Mouse (Mus musculus): Measurements from ENCODE around the gene Ush1g. TPM values are rescaled to one million over a fixed set of nuclear protein-coding genes. Genes with fewer than 3 reads are reported as not detected.
A peak's percentile ranks its signal among the peaks of the same experiment; 100 is the strongest.

Gene Ush1g
- total and polyA plus RNA-seq, 3 experiments = 0.05 TPM; not detected in 2

DNA sequence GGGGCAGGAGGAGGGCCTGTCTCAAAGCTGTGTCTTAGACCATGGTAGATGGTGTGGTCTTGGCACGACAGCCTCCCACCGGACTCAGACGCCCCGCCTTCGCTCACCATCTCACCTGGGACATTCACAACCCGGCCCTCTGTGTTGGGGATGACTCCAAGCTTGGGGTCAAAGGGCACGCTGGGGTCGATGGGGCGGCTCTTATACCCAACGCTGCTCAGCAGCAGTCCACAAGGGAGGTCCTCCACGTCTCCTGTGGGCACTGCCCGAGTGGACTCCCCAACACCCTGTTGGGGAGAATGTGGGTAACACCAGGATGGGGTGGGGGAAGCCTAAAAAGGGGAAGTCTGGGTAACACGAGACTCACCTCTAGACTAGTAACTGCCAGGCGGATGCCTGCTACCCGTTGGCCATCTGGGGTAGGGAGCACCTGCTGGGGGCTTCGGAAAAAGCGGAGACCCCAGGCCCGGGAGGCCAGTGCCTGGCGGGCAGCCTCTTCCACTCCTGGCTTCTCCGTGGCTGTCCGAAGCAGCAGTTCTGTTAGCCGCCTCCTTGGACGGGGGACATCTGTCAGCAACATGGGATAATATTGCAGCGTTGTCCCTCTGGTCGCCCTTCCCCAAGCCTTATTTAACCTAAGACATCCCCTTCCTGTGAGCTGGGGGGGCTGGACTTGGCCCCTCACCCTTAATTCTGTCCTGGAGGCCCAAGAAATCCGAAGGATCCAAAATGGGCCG lies 52.3 kb downstream of the Ush1g start:
- H3K36me3 ChIP-seq (replicated peaks) = peaks cover 72% of the 10 kb centered on the region
- H3K4me3 ChIP-seq (ENCODE audit: low read depth, low read length) = no peak overlapping the region
- TF ChIP-seq GATA2 (IDR thresholded peaks at IDR 0.05; ENCODE audit: borderline replicate concordance, low read depth, low read length) (no peak), CTCF (IDR thresholded peaks at IDR 0.05; ENCODE audit: low read depth, low read length) (no peak)
- DNase-seq (ENCODE audit: low spot score) (no peak), ATAC-seq (ENCODE audit: extremely low read depth, insufficient number of reproducible peaks, low FRiP score, poor library complexity, severe bottlenecking) (0 out of 2 replicates have a peak, but pooled peaks have one; percentile 9)
- peaks cover 5% of the 10 kb centered on the region; the same call in 1 of the 2 replicates for H3K9me3 ChIP-seq (replicated peaks)
- H3K27me3 ChIP-seq (ENCODE audit: insufficient read depth, low read length) = peaks cover 20% of the 10 kb centered on the region; the same call in 1 of the 2 replicates
- H3K4me1 ChIP-seq (ENCODE audit: insufficient read depth, low read depth, low read length) = peaks cover 44% of the 10 kb centered on the region

DNA sequence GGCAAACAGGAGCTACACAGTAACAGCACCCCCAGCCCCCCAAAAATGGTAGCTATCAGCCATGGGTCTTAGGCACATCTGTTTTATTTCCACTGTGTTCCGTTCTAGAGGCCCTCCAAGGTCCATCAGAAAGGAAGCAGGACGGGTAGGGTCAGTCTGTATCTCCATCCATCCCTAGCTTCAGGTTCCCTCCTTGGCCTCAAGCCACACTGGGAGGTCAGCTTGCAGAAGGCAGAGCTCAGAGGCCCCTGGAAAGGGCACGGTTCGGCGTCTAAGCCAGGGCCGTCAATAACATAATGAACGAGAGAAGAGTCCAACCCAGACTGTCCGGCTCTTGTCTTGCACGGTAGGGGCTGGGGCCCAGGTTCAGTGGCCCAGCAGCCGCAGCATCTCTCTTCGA lies 53.9 kb downstream of the Ush1g start:
- H3K4me1 ChIP-seq (ENCODE audit: insufficient read depth, low read depth, low read length) = peaks cover 30% of the 10 kb centered on the region

DNA sequence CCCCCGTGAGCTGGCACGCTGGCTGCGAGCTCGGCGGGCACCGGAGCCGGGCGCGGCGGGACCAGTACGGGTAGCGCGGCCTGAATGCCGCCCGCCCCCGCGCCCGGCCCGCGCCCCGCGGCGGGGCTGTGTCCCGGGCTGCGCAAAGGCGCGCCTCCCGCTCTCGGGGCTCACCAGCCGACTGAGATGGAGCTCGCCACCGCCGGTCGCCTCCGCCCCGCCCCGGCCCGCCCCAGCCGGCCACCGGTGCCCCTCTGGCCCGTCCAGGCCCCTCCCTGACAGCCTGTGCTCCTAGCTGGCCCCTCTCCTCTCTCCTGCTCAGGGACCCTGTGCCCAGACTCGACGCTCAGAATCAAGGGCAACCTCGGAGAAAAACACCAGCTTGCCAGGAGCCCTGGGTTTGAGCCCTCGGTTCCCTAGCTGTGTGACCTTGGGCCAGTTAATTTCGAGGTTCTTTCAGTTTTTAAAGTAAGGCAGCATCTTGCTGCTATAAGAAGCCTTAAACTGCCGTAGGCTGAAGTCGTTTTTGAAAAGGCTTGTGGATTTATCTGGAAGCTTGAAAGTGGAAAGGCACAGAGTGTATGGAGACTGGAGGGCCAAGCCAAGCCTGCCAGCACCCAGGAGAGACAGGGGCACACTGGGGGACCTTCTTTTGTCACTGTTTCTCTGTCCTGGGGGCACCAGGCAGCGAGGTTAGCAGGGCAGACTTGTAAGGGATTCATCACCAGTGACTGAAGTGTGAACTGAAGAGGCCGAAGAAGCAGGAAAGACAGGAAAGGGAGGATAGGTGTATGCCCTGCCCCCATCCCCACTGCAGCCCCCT lies 54.6 kb downstream of the Ush1g start, which contains the start of gene Grin2c:
Gene Grin2c (minus strand): TSS at position 183 of the 823 bp plus-strand sequence.
- Histone ChIP-seq H3K27me3 (ENCODE audit: insufficient read depth, low read length) (peaks cover 32% of the 10 kb centered on the region), H3K4me1 (ENCODE audit: insufficient read depth, low read depth, low read length) (peaks cover 23% of the 10 kb centered on the region), H3K9me3 (replicated peaks) (peaks cover 5% of the 10 kb centered on the region; the same call in 1 of the 2 replicates), H3K36me3 (replicated peaks) (peaks cover 49% of the 10 kb centered on the region), H3K4me3 (ENCODE audit: low read depth, low read length) (no peak within 1 kb of the TSS)
- DNase-seq (ENCODE audit: low spot score) (no peak), ATAC-seq (ENCODE audit: extremely low read depth, insufficient number of reproducible peaks, low FRiP score, poor library complexity, severe bottlenecking) (no peak)
- TF ChIP-seq GATA1 (IDR thresholded peaks at IDR 0.05; ENCODE audit: borderline replicate concordance, low read length) (no peak), CTCF (IDR thresholded peaks at IDR 0.05; ENCODE audit: low read depth, low read length) (no peak), GATA2 (IDR thresholded peaks at IDR 0.05; ENCODE audit: borderline replicate concordance, low read depth, low read length) (no peak), POLR2AphosphoS5 (IDR thresholded peaks at IDR 0.05; ENCODE audit: insufficient replicate concordance, low read depth, low read length) (no peak), TAL1 (conservative IDR thresholded peaks at IDR 0.05; ENCODE audit: low read depth, low read length) (no peak)

More for the DNA sequence above, 53.9 kb downstream of the Ush1g start:
- peaks cover 26% of the 10 kb centered on the region for H3K27me3 ChIP-seq (ENCODE audit: insufficient read depth, low read length)
- H3K36me3 ChIP-seq (replicated peaks) = peaks cover 56% of the 10 kb centered on the region
- peaks cover 5% of the 10 kb centered on the region; the same call in 1 of the 2 replicates for H3K9me3 ChIP-seq (replicated peaks)
- DNase-seq (ENCODE audit: low spot score) = no peak
- TF ChIP-seq CTCF (IDR thresholded peaks at IDR 0.05; ENCODE audit: low read depth, low read length) = no peak
- TF ChIP-seq TAL1 (conservative IDR thresholded peaks at IDR 0.05; ENCODE audit: low read depth, low read length) = no peak
- no peak for TF ChIP-seq POLR2AphosphoS5 (IDR thresholded peaks at IDR 0.05; ENCODE audit: insufficient replicate concordance, low read depth, low read length)
- TF ChIP-seq GATA1 (IDR thresholded peaks at IDR 0.05; ENCODE audit: borderline replicate concordance, low read length) = no peak
- TF ChIP-seq GATA2 (IDR thresholded peaks at IDR 0.05; ENCODE audit: borderline replicate concordance, low read depth, low read length) = no peak
- ATAC-seq (ENCODE audit: extremely low read depth, insufficient number of reproducible peaks, low FRiP score, poor library complexity, severe bottlenecking) = no peak
- H3K4me3 ChIP-seq (ENCODE audit: low read depth, low read length) = no peak overlapping the region

DNA sequence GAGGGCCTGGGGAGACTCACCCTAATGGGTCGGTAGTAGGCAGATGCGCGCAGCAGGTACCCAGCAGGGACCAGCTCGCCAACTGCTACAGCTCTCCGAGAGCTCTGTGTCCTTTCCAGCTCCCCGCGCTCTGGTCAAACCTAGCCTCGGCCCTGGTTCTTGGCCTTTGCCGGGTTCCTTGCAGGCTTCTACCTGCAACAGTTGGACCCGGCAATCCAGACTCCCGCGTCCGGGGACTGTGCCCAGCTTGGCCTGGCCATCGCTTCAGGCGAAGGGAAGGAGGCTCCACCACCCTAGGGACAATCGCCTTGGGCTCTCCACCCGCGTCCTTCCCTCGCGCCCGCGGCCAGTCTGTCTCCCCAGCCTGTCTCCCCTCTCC lies 55.5 kb downstream of the Ush1g start:
- Histone ChIP-seq H3K36me3 (replicated peaks) (peaks cover 40% of the 10 kb centered on the region), H3K4me1 (ENCODE audit: insufficient read depth, low read depth, low read length) (peaks cover 21% of the 10 kb centered on the region), H3K27me3 (ENCODE audit: insufficient read depth, low read length) (peaks cover 39% of the 10 kb centered on the region), H3K9me3 (replicated peaks) (peaks cover 5% of the 10 kb centered on the region; the same call in 1 of the 2 replicates), H3K4me3 (ENCODE audit: low read depth, low read length) (no peak overlapping the region)
- ATAC-seq (ENCODE audit: extremely low read depth, insufficient number of reproducible peaks, low FRiP score, poor library complexity, severe bottlenecking) = no peak
- TF ChIP-seq POLR2AphosphoS5 (IDR thresholded peaks at IDR 0.05; ENCODE audit: insufficient replicate concordance, low read depth, low read length) (no peak), GATA1 (IDR thresholded peaks at IDR 0.05; ENCODE audit: borderline replicate concordance, low read length) (no peak), GATA2 (IDR thresholded peaks at IDR 0.05; ENCODE audit: borderline replicate concordance, low read depth, low read length) (no peak), CTCF (IDR thresholded peaks at IDR 0.05; ENCODE audit: low read depth, low read length) (no peak), TAL1 (conservative IDR thresholded peaks at IDR 0.05; ENCODE audit: low read depth, low read length) (no peak)
- no peak for DNase-seq (ENCODE audit: low spot score)

DNA sequence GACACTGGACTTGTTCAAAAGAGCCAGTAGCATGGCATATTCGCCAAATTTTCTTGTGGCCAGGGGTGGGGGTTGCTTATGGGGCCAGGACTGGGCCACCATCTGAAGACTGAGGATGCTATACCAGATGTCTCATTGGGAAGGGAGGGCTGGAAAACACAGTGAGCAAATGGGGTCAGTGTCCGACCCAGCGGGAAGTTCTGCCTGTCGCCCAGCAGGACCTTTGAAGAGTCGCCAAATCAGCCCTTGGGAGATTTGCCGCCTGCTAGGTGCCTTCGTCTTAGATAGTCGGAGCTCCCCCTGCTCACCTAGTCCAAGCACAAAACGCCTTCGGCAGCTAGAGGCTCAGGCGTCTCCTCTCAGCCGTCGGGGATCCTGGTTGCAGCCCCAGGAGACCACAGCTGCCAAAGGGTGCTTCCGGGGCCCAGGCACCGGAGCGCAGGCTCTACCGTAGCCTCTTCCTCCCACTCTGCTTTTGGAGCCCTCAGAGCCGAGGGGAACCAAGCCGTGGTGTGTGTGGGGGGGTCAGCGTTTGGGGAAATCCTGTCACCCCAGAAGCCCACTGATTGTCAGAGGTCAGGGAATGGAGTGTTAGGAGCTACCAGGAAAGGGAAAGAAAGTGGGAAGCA lies 56.0 kb downstream of the Ush1g start:
- Histone ChIP-seq H3K4me1 (ENCODE audit: insufficient read depth, low read depth, low read length) (peaks cover 16% of the 10 kb centered on the region), H3K9me3 (replicated peaks) (peaks cover 5% of the 10 kb centered on the region; the same call in 1 of the 2 replicates), H3K4me3 (ENCODE audit: low read depth, low read length) (no peak overlapping the region), H3K27me3 (ENCODE audit: insufficient read depth, low read length) (peaks cover 44% of the 10 kb centered on the region), H3K36me3 (replicated peaks) (peaks cover 35% of the 10 kb centered on the region)
- no peak for TF ChIP-seq GATA2 (IDR thresholded peaks at IDR 0.05; ENCODE audit: borderline replicate concordance, low read depth, low read length)
- TF ChIP-seq GATA1 (IDR thresholded peaks at IDR 0.05; ENCODE audit: borderline replicate concordance, low read length) = no peak
- no peak for TF ChIP-seq POLR2AphosphoS5 (IDR thresholded peaks at IDR 0.05; ENCODE audit: insufficient replicate concordance, low read depth, low read length)
- no peak for TF ChIP-seq CTCF (IDR thresholded peaks at IDR 0.05; ENCODE audit: low read depth, low read length)
- TF ChIP-seq TAL1 (conservative IDR thresholded peaks at IDR 0.05; ENCODE audit: low read depth, low read length) = no peak
- DNase-seq (ENCODE audit: low spot score) = no peak
- ATAC-seq (ENCODE audit: extremely low read depth, insufficient number of reproducible peaks, low FRiP score, poor library complexity, severe bottlenecking) = no peak

Other genes with a start within 250 kb of the Ush1g start
Only the 20 nearest of the 22 such genes appear.
- not detected in 2 replicates for gene Cd300lf, start 188.0 kb downstream of the Ush1g start, total RNA-seq (2014; fragmentation: Nextera tagmentation)
- 1.6 TPM in 2 replicates for gene Cd300lf, start 188.0 kb downstream of the Ush1g start, total RNA-seq (2017)
- gene Cd300lf, start 188.0 kb downstream of the Ush1g start, polyA plus RNA-seq (2012) = not detected in 2 replicates
- 57.3 and 65.0 TPM in 2 replicates for gene Slc9a3r1, start 158.7 kb downstream of the Ush1g start, total RNA-seq (2014; fragmentation: Nextera tagmentation)
- 91.5 and 94.5 TPM in 2 replicates for gene Slc9a3r1, start 158.7 kb downstream of the Ush1g start, total RNA-seq (2017)
- gene Slc9a3r1, start 158.7 kb downstream of the Ush1g start, polyA plus RNA-seq (2012) = 285 and 357 TPM in 2 replicates
- gene Tmem104, start 134.6 kb downstream of the Ush1g start, total RNA-seq (2014; fragmentation: Nextera tagmentation) = 14.7 and 17.3 TPM in 2 replicates
- 2.6 and 4.2 TPM in 2 replicates for gene Tmem104, start 134.6 kb downstream of the Ush1g start, total RNA-seq (2017)
- 16.3 and 23.2 TPM in 2 replicates for gene Tmem104, start 134.6 kb downstream of the Ush1g start, polyA plus RNA-seq (2012)
- gene Nat9, start 134.2 kb downstream of the Ush1g start, total RNA-seq (2014; fragmentation: Nextera tagmentation) = 18.0 and 21.1 TPM in 2 replicates
- 26.5 and 38.3 TPM in 2 replicates for gene Nat9, start 134.2 kb downstream of the Ush1g start, total RNA-seq (2017)
- 23.2 and 23.7 TPM in 2 replicates for gene Nat9, start 134.2 kb downstream of the Ush1g start, polyA plus RNA-seq (2012)
- 0.53 TPM in 1 of 2 replicates, not detected in the other for gene Grin2c, start 54.8 kb downstream of the Ush1g start, total RNA-seq (2014; fragmentation: Nextera tagmentation)
- gene Grin2c, start 54.8 kb downstream of the Ush1g start, total RNA-seq (2017) = 0.06 TPM in 1 of 2 replicates, not detected in the other
- gene Grin2c, start 54.8 kb downstream of the Ush1g start, polyA plus RNA-seq (2012) = not detected in 2 replicates
- gene Fdxr, start 45.0 kb downstream of the Ush1g start, total RNA-seq (2014; fragmentation: Nextera tagmentation) = 3.7 and 10.4 TPM in 2 replicates
- gene Fdxr, start 45.0 kb downstream of the Ush1g start, total RNA-seq (2017) = 10.7 and 11.1 TPM in 2 replicates
- 32.2 and 36.3 TPM in 2 replicates for gene Fdxr, start 45.0 kb downstream of the Ush1g start, polyA plus RNA-seq (2012)
- not detected in 2 replicates for gene Fads6, start 24.4 kb downstream of the Ush1g start, total RNA-seq (2014; fragmentation: Nextera tagmentation)
- 0.06 and 0.38 TPM in 2 replicates for gene Fads6, start 24.4 kb downstream of the Ush1g start, total RNA-seq (2017)
- gene Fads6, start 24.4 kb downstream of the Ush1g start, polyA plus RNA-seq (2012) = not detected in 2 replicates
- not detected in 2 replicates for gene Otop2, start 14.9 kb downstream of the Ush1g start, total RNA-seq (2014; fragmentation: Nextera tagmentation)
- gene Otop2, start 14.9 kb downstream of the Ush1g start, total RNA-seq (2017) = not detected in 2 replicates
- gene Otop2, start 14.9 kb downstream of the Ush1g start, polyA plus RNA-seq (2012) = not detected in 2 replicates
- gene Otop3, start 12.7 kb upstream of the Ush1g start, total RNA-seq (2014; fragmentation: Nextera tagmentation) = not detected in 2 replicates
- not detected in 2 replicates for gene Otop3, start 12.7 kb upstream of the Ush1g start, total RNA-seq (2017)
- not detected in 2 replicates for gene Otop3, start 12.7 kb upstream of the Ush1g start, polyA plus RNA-seq (2012)
- gene Hid1, start 45.7 kb upstream of the Ush1g start, total RNA-seq (2014; fragmentation: Nextera tagmentation) = not detected in 2 replicates
- not detected in 2 replicates for gene Hid1, start 45.7 kb upstream of the Ush1g start, total RNA-seq (2017)
- 0.01 TPM in 1 of 2 replicates, not detected in the other for gene Hid1, start 45.7 kb upstream of the Ush1g start, polyA plus RNA-seq (2012)
- not detected in 2 replicates for gene Cdr2l, start 59.9 kb upstream of the Ush1g start, total RNA-seq (2014; fragmentation: Nextera tagmentation)
- 0.05 and 0.06 TPM in 2 replicates for gene Cdr2l, start 59.9 kb upstream of the Ush1g start, total RNA-seq (2017)
- not detected in 2 replicates for gene Cdr2l, start 59.9 kb upstream of the Ush1g start, polyA plus RNA-seq (2012)
- 66.8 and 102 TPM in 2 replicates for gene Mrpl58, start 81.7 kb upstream of the Ush1g start, total RNA-seq (2014; fragmentation: Nextera tagmentation)
- gene Mrpl58, start 81.7 kb upstream of the Ush1g start, total RNA-seq (2017) = 75.3 and 78.5 TPM in 2 replicates
- gene Mrpl58, start 81.7 kb upstream of the Ush1g start, polyA plus RNA-seq (2012) = 67.0 and 74.3 TPM in 2 replicates
- gene Atp5h, start 97.9 kb upstream of the Ush1g start, total RNA-seq (2014; fragmentation: Nextera tagmentation) = 472 and 487 TPM in 2 replicates
- gene Atp5h, start 97.9 kb upstream of the Ush1g start, total RNA-seq (2017) = 721 and 764 TPM in 2 replicates
- gene Atp5h, start 97.9 kb upstream of the Ush1g start, polyA plus RNA-seq (2012) = 58.6 and 107 TPM in 2 replicates
- gene Kctd2, start 98.1 kb upstream of the Ush1g start, total RNA-seq (2014; fragmentation: Nextera tagmentation) = 7.2 and 15.4 TPM in 2 replicates
- 15.2 and 17.3 TPM in 2 replicates for gene Kctd2, start 98.1 kb upstream of the Ush1g start, total RNA-seq (2017)
- 17.5 and 24.6 TPM in 2 replicates for gene Kctd2, start 98.1 kb upstream of the Ush1g start, polyA plus RNA-seq (2012)
- not detected in 2 replicates for gene Trim80, start 118.5 kb upstream of the Ush1g start, total RNA-seq (2014; fragmentation: Nextera tagmentation)
- not detected in 2 replicates for gene Trim80, start 118.5 kb upstream of the Ush1g start, total RNA-seq (2017)
- gene Trim80, start 118.5 kb upstream of the Ush1g start, polyA plus RNA-seq (2012) = not detected in 2 replicates
- gene Slc16a5, start 140.4 kb upstream of the Ush1g start, total RNA-seq (2014; fragmentation: Nextera tagmentation) = not detected in 2 replicates
- gene Slc16a5, start 140.4 kb upstream of the Ush1g start, total RNA-seq (2017) = 0.05 TPM in 1 of 2 replicates, not detected in the other
- not detected in 2 replicates for gene Slc16a5, start 140.4 kb upstream of the Ush1g start, polyA plus RNA-seq (2012)
- 6.0 and 8.4 TPM in 2 replicates for gene Armc7, start 153.6 kb upstream of the Ush1g start, total RNA-seq (2014; fragmentation: Nextera tagmentation)
- gene Armc7, start 153.6 kb upstream of the Ush1g start, total RNA-seq (2017) = 5.9 and 7.8 TPM in 2 replicates
- 24.4 and 29.0 TPM in 2 replicates for gene Armc7, start 153.6 kb upstream of the Ush1g start, polyA plus RNA-seq (2012)
- gene Nt5c, start 169.8 kb upstream of the Ush1g start, total RNA-seq (2014; fragmentation: Nextera tagmentation) = 43.7 and 47.1 TPM in 2 replicates
- 145 and 161 TPM in 2 replicates for gene Nt5c, start 169.8 kb upstream of the Ush1g start, total RNA-seq (2017)
- 67.4 and 118 TPM in 2 replicates for gene Nt5c, start 169.8 kb upstream of the Ush1g start, polyA plus RNA-seq (2012)
- 172 and 222 TPM in 2 replicates for gene Jpt1, start 192.3 kb upstream of the Ush1g start, total RNA-seq (2014; fragmentation: Nextera tagmentation)
- 186 and 196 TPM in 2 replicates for gene Jpt1, start 192.3 kb upstream of the Ush1g start, total RNA-seq (2017)
- 202 and 218 TPM in 2 replicates for gene Jpt1, start 192.3 kb upstream of the Ush1g start, polyA plus RNA-seq (2012)
- gene Sumo2, start 214.2 kb upstream of the Ush1g start, total RNA-seq (2014; fragmentation: Nextera tagmentation) = 491 and 596 TPM in 2 replicates
- gene Sumo2, start 214.2 kb upstream of the Ush1g start, total RNA-seq (2017) = 642 and 699 TPM in 2 replicates
- gene Sumo2, start 214.2 kb upstream of the Ush1g start, polyA plus RNA-seq (2012) = 393 and 421 TPM in 2 replicates